Mouse (Mus musculus): Measurements from ENCODE around the gene Pax5. TPM values are rescaled to one million over a fixed set of nuclear protein-coding genes. Genes with fewer than 3 reads are reported as not detected.
"Not testable (repeated sequence)": the region's sequence is repeated elsewhere in the genome, so short reads cannot be mapped to it uniquely, and the experiment has no call there.

Gene Pax5
- polyA plus RNA-seq (2015; fragmentation: Nextera tagmentation; extraction: Ambion mirVana) = 0.01 TPM in 1 of 2 replicates, not detected in the other

DNA sequence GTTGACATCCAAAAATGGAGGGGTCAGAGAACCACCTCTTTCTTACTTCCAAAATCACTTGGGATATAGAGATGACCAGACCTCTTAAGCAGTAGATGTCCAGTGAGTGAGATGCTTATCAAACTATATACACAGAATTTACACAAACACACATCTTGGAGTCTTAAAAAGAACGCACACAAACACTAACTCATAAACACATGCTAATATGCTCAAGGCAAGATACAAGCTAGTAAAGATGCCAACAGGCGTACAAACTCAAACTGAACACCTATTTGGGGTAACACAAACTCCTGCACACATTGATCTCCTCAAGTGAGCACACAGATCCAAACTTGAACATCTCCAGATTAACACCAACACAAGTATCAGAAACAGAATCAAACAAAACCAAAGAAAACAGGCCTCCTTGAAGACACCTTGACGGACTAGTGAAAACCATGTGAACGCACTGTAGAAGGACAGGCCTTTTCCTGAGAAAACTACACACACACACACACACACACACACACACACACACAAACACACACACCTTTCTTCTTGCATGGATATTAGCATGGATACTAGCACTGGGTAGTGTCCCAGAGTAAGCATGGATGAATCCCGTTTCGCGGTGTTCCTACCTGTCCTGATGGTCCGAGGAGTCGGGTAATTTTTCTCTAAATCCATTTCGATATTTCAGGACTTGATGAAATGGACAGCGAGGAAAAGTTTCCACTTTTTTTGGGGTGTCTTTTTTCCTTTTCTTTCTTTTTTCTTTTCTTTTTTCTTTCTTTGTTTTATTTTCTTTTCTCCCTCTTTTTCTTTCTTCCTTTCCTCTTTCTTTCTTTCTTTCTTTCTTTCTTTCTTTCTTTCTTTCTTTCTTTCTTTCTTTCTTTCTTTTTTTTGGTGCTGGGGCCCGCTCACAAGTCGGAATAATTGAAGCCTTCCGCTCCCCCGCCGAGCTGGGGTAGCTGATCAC is at the start of gene Pax5:
TSS of gene Pax5 (minus strand) at position 748 of the 961 bp plus-strand sequence.
- Histone ChIP-seq H3K27me3 (replicated peaks) (peaks cover 95% of the 10 kb centered on the region), H3K9ac (no peak within 1 kb of the TSS), H3K9me3 (no peaks in the 10 kb centered on the region), H3K27ac (no peak within 1 kb of the TSS), H3K4me2 (replicated peaks) (no peak within 1 kb of the TSS), H3K4me1 (replicated peaks) (0 out of 2 replicates have a peak, but pooled peaks cover 12% of the 10 kb centered on the region), H3K4me3 (replicated peaks) (0 out of 2 replicates have a peak within 1 kb of the TSS, but pooled peaks have one; percentile 4), H3K36me3 (no peaks in the 10 kb centered on the region)
- ATAC-seq = no peak
- WGBS = 28% methylated on average over 16 of the region's 16 CpGs

DNA sequence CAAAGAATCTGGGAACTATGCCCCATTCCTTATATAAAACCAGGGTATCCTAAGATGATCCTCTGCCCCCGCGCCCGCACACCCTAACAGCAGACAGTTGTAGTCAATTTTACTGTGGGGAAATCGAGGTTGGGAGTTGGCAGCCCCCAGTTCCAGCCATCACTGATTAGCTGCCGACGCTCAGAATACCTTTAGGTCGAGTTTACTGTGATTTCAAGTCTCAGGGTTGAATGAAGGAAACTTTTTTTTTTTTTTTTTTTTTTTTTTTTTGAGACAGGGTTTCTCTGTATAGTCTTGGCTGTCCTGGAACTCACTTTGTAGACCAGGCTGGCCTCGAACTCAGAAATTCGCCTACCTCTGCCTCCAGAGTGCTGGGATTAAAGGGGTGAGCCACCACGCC is 46.8 kb upstream of the Pax5 start:
- ATAC-seq; H3K36me3 ChIP-seq; H3K27me3 ChIP-seq (replicated peaks); H3K9me3 ChIP-seq; H3K4me1 ChIP-seq (replicated peaks): not testable (repeated sequence)
- Histone ChIP-seq H3K4me3 (replicated peaks) (peak overlapping the region; percentile 92), H3K27ac (peak overlapping the region; percentile 95), H3K4me2 (replicated peaks) (peak overlapping the region; percentile 68), H3K9ac (peak overlapping the region; percentile 95)
- 6% methylated on average over 10 of the region's 10 CpGs for WGBS

DNA sequence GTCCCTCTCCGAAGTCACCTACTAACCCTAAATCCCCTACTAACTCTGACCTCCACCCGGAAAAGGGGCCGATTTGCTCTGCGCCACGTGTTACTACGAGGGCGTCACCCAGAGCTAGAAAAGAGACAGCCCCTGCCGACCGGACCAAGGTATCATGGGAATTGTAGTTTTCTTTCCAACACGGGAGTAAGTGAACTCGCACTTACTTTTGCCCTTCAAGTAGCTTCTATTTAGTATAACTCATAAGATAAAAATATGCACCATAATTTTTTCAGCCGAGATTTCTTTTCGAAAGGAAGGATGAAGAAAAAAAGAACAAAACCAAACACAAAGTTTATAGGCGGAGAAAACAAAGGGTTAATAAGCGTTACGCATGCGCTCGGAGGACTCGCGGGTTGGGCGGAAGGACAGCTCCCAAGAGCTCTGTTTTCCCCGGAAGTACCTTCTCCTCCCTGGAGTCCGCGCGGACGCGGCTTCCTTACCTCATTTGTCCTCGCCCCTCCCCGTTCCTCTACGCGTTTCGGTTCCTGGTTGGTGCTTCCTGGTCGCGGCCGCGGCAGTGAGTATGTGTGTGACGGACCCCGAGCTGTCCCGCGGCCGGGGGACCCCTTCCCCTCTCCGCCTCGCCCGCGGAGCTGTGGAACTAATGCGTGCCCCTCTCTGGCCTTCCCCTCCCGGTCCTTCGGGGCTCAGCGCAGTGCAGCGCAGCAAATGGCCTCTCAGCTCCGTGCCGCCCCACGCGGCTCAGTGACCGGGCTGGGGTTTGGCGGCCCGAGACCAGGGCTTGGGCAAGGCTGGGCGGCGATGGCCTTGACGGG is 46.1 kb upstream of the Pax5 start:
- peak overlapping the region; percentile 95 for H3K27ac ChIP-seq
- ATAC-seq = peak; percentile 99
- under 1% methylated on average over 60 of the region's 60 CpGs for WGBS
- peak overlapping the region; percentile 95 for H3K9ac ChIP-seq
- H3K27me3 ChIP-seq (replicated peaks) = no peaks in the 10 kb centered on the region
- H3K4me1 ChIP-seq (replicated peaks) = peaks cover 2% of the 10 kb centered on the region; the same call in 1 of the 2 replicates
- H3K9me3 ChIP-seq = no peaks in the 10 kb centered on the region
- H3K4me2 ChIP-seq (replicated peaks) = peak overlapping the region; percentile 68
- H3K36me3 ChIP-seq = no peaks in the 10 kb centered on the region
- H3K4me3 ChIP-seq (replicated peaks) = peak overlapping the region; percentile 92

DNA sequence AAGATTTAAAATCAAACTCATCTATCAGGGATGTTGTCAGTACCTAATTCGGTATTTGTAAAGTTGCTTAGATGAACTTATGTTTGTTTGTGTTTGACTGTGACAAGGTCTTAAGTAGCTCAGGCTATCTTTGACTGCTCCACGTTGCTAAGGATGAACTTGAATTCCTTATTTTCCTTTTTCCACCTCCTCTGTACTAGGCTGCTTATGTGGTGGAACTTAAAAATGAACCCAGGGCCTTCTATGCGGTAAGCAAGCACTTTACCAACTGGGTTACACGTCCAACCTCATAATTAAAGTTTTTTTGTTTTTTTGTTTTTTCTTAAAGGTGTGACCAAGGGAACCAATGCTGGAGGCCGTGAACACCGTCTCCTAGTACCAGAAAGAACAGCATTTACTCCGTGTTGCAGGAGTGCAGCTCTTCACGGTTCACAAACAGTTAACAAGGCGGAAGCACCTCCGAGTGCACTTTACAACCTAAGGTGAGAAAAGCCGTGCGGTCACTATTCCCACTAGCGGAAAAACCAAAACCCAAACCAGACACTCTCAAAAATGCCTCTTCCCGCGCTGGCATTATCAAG is 45.4 kb upstream of the Pax5 start, which contains the start of gene Zcchc7:
TSS of gene Zcchc7 (plus strand) at position 325 of the 581 bp plus-strand sequence.
- ATAC-seq = peak; percentile 69
- Histone ChIP-seq H3K27me3 (replicated peaks) (no peaks in the 10 kb centered on the region), H3K36me3 (no peaks in the 10 kb centered on the region), H3K9ac (peak within 1 kb of the TSS; percentile 95), H3K4me2 (replicated peaks) (peak within 1 kb of the TSS; percentile 68), H3K27ac (peak within 1 kb of the TSS; percentile 95), H3K4me1 (replicated peaks) (peaks cover 2% of the 10 kb centered on the region; the same call in 1 of the 2 replicates), H3K4me3 (replicated peaks) (peak within 1 kb of the TSS; percentile 92), H3K9me3 (no peaks in the 10 kb centered on the region)
- WGBS = 3% methylated on average over 15 of the region's 15 CpGs

DNA sequence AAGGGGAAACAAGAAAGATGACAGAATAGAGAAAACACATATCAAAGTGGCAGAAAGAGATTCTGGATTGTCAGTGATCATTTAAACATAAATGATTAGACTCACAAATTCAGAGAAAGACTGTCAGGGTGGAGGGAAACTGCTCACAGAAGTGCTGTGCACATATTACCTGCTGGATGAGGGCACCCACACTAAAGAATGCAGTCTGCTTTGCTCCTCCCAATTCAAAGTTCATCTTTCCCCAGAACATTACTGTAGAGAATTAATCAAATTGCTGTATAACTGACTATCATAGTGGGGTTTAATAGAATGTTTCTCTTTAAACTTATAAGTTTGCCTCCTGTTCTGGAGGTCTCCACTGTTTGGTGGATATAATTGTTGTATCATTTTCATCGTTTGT is 30.2 kb upstream of the Pax5 start:
- Histone ChIP-seq H3K9ac (no peak overlapping the region), H3K4me1 (replicated peaks) (no peaks in the 10 kb centered on the region), H3K27me3 (replicated peaks) (no peaks in the 10 kb centered on the region), H3K27ac (no peak overlapping the region), H3K4me2 (replicated peaks) (no peak overlapping the region), H3K4me3 (replicated peaks) (no peak overlapping the region), H3K9me3 (no peaks in the 10 kb centered on the region), H3K36me3 (no peaks in the 10 kb centered on the region)
- WGBS = 70% methylated on average over 1 of the region's 1 CpGs
- no peak for ATAC-seq

DNA sequence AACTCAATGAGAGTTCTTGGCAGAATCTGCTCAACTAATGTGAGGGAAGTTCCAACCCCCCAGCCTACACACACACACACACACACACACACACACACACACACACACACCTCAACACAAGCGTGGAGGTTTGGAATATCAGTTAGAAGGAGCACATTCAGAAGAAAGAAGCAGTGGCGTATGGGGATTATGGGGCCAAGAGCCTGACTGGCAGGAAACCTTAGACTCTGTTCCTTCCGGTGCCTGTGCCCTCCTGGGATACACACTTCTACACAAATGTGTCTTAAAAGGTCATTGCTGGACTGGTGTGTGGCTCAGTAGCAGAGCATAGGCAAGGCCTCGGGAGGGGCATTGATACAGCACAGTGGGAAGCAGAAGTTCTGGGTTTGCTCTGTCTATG is 10.9 kb upstream of the Pax5 start:
- Histone ChIP-seq H3K4me1 (replicated peaks) (no peaks in the 10 kb centered on the region), H3K4me2 (replicated peaks) (no peak overlapping the region), H3K4me3 (replicated peaks) (no peak overlapping the region), H3K9ac (no peak overlapping the region), H3K9me3 (no peaks in the 10 kb centered on the region), H3K27ac (no peak overlapping the region), H3K36me3 (no peaks in the 10 kb centered on the region), H3K27me3 (replicated peaks) (peaks cover 29% of the 10 kb centered on the region)
- 80% methylated on average over 4 of the region's 4 CpGs for WGBS
- no peak for ATAC-seq

DNA sequence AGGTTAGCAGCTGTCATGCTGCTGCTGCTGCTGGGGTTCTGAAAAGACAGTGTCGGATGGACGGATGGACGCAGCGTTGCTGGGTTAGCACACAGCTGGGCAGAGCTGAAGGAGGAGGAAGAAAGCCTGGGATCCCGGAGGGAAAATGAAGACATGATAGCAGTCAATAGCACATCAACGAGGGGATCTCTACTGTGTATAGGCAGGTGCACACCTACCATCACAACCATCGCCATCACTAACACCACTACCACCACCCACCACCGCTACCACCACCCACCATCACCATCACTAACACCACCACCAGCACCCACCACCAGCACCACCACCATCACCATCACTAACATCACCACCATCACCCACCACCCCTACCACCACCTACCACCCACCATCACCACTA is 9.8 kb upstream of the Pax5 start:
- WGBS = 91% methylated on average over 8 of the region's 8 CpGs
- Histone ChIP-seq H3K4me2 (replicated peaks) (no peak overlapping the region), H3K27me3 (replicated peaks) (peaks cover 34% of the 10 kb centered on the region)

DNA sequence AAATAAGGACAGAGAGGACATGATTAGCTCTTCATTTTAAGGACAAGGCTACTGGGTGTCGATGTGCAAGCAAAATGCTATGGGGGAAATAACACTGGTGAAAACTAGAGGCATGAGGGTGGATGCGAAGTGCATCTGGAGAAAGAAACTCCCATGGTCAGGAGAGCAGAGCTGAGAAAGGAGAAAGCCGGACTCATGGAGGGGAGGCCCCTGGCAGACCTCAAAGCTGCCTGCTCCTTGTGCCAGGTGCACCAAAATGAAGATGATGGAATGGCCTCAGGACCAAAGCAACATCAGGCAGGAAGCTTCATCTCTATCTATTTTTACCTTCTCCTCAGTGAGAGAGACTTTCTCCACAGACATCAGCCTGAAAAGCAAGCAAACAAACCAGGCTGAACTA is 7.4 kb upstream of the Pax5 start:
- WGBS = 73% methylated on average over 3 of the region's 3 CpGs
- Histone ChIP-seq H3K4me2 (replicated peaks) (no peak overlapping the region), H3K9ac (no peak overlapping the region), H3K4me1 (replicated peaks) (0 out of 2 replicates have a peak, but pooled peaks cover 7% of the 10 kb centered on the region), H3K27ac (no peak overlapping the region), H3K27me3 (replicated peaks) (peaks cover 58% of the 10 kb centered on the region), H3K36me3 (no peaks in the 10 kb centered on the region), H3K4me3 (replicated peaks) (no peak overlapping the region), H3K9me3 (no peaks in the 10 kb centered on the region)
- ATAC-seq = no peak

More for the DNA sequence above, 9.8 kb upstream of the Pax5 start:
- no peaks in the 10 kb centered on the region for H3K36me3 ChIP-seq
- no peak overlapping the region for H3K9ac ChIP-seq
- no peak for ATAC-seq
- no peak overlapping the region for H3K4me3 ChIP-seq (replicated peaks)
- no peak overlapping the region for H3K27ac ChIP-seq
- H3K4me1 ChIP-seq (replicated peaks) = no peaks in the 10 kb centered on the region
- no peaks in the 10 kb centered on the region for H3K9me3 ChIP-seq

DNA sequence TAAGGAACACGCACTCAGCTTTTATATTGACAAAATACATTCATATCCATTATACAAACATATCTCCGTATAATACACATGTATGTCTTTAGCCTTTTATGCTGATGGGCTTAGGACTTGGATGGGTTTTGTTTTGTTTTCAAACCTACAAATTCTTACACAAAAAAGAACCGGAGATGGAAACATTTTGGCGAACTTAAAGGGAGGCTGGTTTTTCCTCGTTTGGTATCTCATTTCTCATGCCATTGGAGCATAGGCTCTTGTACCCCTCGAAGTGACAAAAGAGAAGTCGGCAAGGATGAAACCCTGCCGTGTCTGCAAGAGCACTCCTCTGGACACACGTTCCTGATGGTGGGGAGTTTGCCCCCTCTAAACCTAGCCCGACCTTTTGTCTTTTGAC is 6.1 kb upstream of the Pax5 start:
- Histone ChIP-seq H3K4me3 (replicated peaks) (no peak overlapping the region), H3K9me3 (no peaks in the 10 kb centered on the region), H3K27ac (no peak overlapping the region), H3K4me1 (replicated peaks) (0 out of 2 replicates have a peak, but pooled peaks cover 10% of the 10 kb centered on the region), H3K4me2 (replicated peaks) (no peak overlapping the region), H3K27me3 (replicated peaks) (peaks cover 69% of the 10 kb centered on the region), H3K36me3 (no peaks in the 10 kb centered on the region), H3K9ac (no peak overlapping the region)
- no peak for ATAC-seq
- WGBS = 6% methylated on average over 10 of the region's 10 CpGs

DNA sequence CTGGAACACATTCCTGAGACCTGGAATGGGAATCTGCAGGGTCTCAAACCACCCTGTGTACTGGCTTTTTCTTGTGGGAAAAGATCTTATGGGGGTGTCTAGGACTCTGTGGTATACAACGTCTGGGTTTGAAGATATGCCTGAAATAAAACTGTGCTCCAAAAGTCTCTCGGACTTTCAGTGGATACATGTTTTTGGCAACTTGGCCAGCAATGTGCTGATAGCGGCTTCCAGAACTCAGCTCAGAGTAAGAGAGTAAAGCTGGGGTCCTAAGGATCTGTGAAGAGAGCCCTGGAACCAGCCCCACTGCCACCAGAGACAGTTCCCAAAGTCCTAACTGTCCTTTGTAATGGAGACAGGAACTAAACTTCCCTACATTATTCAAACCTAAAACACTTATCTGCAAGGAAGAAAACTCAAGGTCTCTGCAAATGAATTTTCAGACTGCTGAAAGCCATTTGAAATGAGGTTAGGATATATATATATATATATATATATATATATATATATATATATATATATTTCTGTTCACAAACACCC is 5.4 kb upstream of the Pax5 start:
- Histone ChIP-seq H3K9me3 (no peaks in the 10 kb centered on the region), H3K36me3 (no peaks in the 10 kb centered on the region), H3K27me3 (replicated peaks) (peaks cover 76% of the 10 kb centered on the region), H3K4me3 (replicated peaks) (no peak overlapping the region), H3K4me2 (replicated peaks) (no peak overlapping the region), H3K4me1 (replicated peaks) (0 out of 2 replicates have a peak, but pooled peaks cover 11% of the 10 kb centered on the region), H3K9ac (no peak overlapping the region), H3K27ac (no peak overlapping the region)
- 12% methylated on average over 3 of the region's 3 CpGs for WGBS
- no peak for ATAC-seq

DNA sequence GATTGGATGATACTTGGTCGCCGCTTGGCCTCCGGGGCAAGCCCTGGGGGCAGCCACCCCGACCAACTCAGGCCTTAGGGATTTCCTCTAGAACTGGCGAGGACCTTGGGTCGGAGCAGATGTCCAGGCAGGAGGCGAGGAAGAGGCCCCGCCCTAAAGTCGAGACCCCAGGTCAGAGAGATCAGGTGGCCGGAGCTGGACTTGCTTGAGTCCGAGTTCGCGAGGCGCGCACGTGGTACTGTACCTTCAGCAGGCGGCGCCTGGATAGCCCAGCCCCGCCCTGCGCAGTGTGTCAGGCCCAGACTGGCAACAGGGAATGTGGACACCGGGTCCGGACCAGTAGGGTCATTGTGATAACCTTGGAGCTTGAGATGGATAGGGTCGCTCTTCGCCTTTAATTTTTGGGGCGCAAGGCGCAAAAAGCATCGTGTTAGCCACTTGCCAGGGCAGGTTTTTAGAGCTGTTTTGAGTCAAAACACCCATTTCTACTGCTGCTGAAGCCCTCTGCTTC is 3.9 kb upstream of the Pax5 start:
- ATAC-seq = no peak
- H3K27me3 ChIP-seq (replicated peaks) = peaks cover 83% of the 10 kb centered on the region

More for the DNA sequence above, 3.9 kb upstream of the Pax5 start:
- H3K4me1 ChIP-seq (replicated peaks) = 0 out of 2 replicates have a peak, but pooled peaks cover 12% of the 10 kb centered on the region
- no peaks in the 10 kb centered on the region for H3K36me3 ChIP-seq
- H3K9ac ChIP-seq = no peak overlapping the region
- no peak overlapping the region for H3K4me3 ChIP-seq (replicated peaks)
- H3K27ac ChIP-seq = no peak overlapping the region
- H3K9me3 ChIP-seq = no peaks in the 10 kb centered on the region
- H3K4me2 ChIP-seq (replicated peaks) = no peak overlapping the region
- 1% methylated on average over 27 of the region's 27 CpGs for WGBS

Measured in intestine, embryonic 15.5 days (tissue).